Mouse (Mus musculus) limb, embryonic 13.5 days (tissue): ENCODE measurements around the gene Olfr596. TPM values are rescaled to one million over a fixed set of nuclear protein-coding genes. Genes with fewer than 3 reads are reported as not detected.
"Not testable (repeated sequence)": the region's sequence is repeated elsewhere in the genome, so short reads cannot be mapped to it uniquely, and the experiment has no call there.

Experiments
- ATAC-seq: fragments of 200-750 bp; cut with Nextera tagmentation; 2 replicates; pipeline ENCODE4 v1.8.0; 2017; ENCODE audit warnings: low read depth, moderate number of reproducible peaks, moderate TSS enrichment; ENCODE audit not compliant: low FRiP score
- H3K27ac ChIP-seq: fragments of 300-500 bp; sonication (generic); 2 replicates; pipeline ENCODE4 v1.5.1; 2015; ENCODE audit warnings: inconsistent platforms, mild to moderate bottlenecking, moderate library complexity
- H3K27me3 ChIP-seq: fragments of 300-500 bp; sonication (generic); 2 replicates; pipeline ENCODE4 v1.6.1; 2015; ENCODE audit warnings: mild to moderate bottlenecking, inconsistent platforms
- H3K36me3 ChIP-seq: fragments of 300-500 bp; sonication (generic); 2 replicates; pipeline ENCODE4 v1.6.1; 2015; ENCODE audit warnings: inconsistent platforms, mild to moderate bottlenecking, moderate library complexity
- H3K4me1 ChIP-seq: fragments of 300-500 bp; sonication (generic); 2 replicates; pipeline ENCODE4 v1.6.1; 2015; ENCODE audit warnings: inconsistent platforms
- H3K4me2 ChIP-seq: fragments of 300-500 bp; sonication (generic); replicated peaks from 2 replicates; pipeline ENCODE4 v1.6.1; 2015; ENCODE audit warnings: inconsistent platforms, mild to moderate bottlenecking, moderate library complexity
- H3K4me3 ChIP-seq: fragments of 300-500 bp; sonication (generic); 2 replicates; pipeline ENCODE4 v1.5.1; 2015; ENCODE audit warnings: moderate library complexity, mild to moderate bottlenecking, inconsistent platforms
- H3K9ac ChIP-seq: fragments of 300-500 bp; sonication (generic); 2 replicates; pipeline ENCODE4 v1.6.1; 2015; ENCODE audit warnings: mild to moderate bottlenecking, inconsistent platforms
- H3K9me3 ChIP-seq: fragments of 300-500 bp; sonication (generic); 2 replicates; pipeline ENCODE4 v1.6.1; 2016; ENCODE audit warnings: inconsistent platforms
- whole genome bisulfite sequencing: fragments of 180-500 bp; shearing (Covaris S2); methylation state at CpG from one replicate; pipeline ENCODE4 v1.1.7; 2015; 5-methylcytosine and 5-hydroxymethylcytosine counted together
- microRNA-seq: library from miRNA; unstranded; fragments of <30 nt; microRNA quantifications from one replicate; pipeline ENCODE4, GENCODE M21; 2016
- polyA plus RNA-seq: library from polyadenylated mRNA; unstranded; fragments of >200 nt; fragmentation: Nextera tagmentation; extraction: Ambion mirVana; gene quantifications from 2 replicates; pipeline ENCODE4 v1.2.1, GENCODE M21; 2015

The Olfr596 gene
- not detected in 2 replicates for polyA plus RNA-seq

DNA sequence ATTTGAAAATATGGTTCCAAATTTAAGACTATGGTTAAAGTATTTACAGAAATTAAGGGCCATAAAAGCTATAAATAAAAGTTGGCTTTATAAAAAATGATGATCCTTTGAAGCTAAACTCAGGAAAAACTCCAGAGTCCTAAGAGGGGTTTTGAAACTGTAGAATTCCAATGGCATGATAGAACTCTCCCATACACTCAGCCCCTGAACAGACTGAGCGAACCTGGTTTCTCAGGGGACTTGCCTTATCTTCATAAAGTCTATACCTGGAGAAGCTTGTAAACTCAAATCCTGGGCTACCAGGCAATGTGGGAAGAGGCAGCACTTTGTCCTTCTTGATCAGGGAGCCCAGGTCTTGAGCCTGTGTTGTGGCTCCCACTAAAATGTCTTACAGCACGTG lies at the start of gene Olfr596:
Olfr596 (plus strand) TSS at position 301 of the 400 bp plus-strand sequence.
- WGBS = 87% methylated on average over 2 of the region's 2 CpGs
- not testable (repeated sequence) for ATAC-seq, H3K9me3 ChIP-seq, H3K27ac ChIP-seq, H3K27me3 ChIP-seq, H3K36me3 ChIP-seq, H3K9ac ChIP-seq, H3K4me3 ChIP-seq, H3K4me2 ChIP-seq, H3K4me1 ChIP-seq

DNA sequence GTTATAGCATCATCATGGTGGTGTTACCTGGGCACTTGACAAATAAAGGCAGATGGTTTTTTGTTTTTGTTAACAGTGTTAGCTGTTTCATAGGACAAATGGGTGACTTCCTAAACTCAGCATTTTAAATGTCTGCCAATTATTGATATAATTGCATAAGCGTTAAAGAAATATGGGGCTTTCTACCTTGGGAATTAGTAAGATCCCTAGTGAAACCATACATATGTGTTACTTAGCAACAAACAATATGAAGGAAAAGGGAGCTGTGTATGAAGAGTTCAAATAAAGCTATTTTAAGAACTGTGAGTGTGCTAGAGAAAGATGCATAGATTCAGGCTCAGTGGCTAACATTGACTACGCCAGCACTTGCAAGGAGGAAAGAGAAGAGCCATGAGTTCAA lies 10.6 kb downstream of the Olfr596 start, which contains the start of gene Olfr597:
Olfr597 (plus strand) TSS at position 301 of the 400 bp plus-strand sequence.
- not testable (repeated sequence) for H3K4me1 ChIP-seq, ATAC-seq, H3K4me3 ChIP-seq, H3K9me3 ChIP-seq, H3K27me3 ChIP-seq, H3K4me2 ChIP-seq, H3K36me3 ChIP-seq, H3K9ac ChIP-seq, H3K27ac ChIP-seq
- 91% methylated on average over 2 of the region's 2 CpGs for WGBS

DNA sequence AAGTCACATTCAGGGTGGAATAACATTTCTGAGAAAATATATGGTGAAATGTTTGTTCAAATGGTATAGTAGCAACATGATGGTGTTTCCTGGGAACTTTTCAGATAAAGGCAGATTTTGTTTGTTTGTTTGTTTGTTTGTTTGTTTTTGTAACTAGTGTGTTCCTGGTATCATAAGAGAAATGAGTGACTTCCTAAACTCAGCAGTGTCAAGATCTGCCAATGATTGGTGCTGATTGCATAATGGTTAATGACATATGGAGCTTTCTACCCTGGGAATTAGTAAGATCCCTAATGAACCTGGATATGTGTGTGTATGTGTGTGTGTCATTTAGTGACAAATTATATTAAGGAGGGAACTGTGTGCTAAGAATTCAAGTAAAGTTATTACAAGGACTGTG lies 17.8 kb downstream of the Olfr596 start, which contains the start of gene Olfr598:
Olfr598 (plus strand) TSS at position 301 of the 400 bp plus-strand sequence.
- no peaks in the 10 kb centered on the region for H3K4me1 ChIP-seq
- no peaks in the 10 kb centered on the region for H3K27me3 ChIP-seq
- no peak for ATAC-seq

DNA sequence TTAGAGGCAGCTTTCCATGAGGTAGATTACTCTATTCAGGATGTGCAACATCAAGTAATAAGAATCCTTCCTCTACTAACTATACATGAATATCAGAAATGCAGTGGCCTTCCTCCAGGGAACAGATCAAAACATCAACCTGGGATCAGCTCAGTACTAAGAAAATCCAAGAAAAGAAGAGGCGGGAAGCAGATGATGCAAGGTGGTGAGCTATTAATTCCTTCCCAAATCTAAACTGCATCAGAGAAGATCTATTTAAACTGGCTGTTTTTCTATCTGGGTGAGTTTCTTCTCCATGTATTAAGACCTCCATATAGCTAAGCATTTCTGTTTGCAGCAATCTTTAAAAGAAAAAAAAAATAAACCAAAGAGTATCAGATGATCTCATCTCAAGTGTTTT lies 30.2 kb downstream of the Olfr596 start, which contains the start of gene Olfr599:
Olfr599 (plus strand) TSS at position 301 of the 400 bp plus-strand sequence.
- ATAC-seq = no peak
- Histone ChIP-seq H3K9ac (no peak within 1 kb of the TSS), H3K4me2 (no peak within 1 kb of the TSS), H3K27ac (no peak within 1 kb of the TSS), H3K4me1 (no peaks in the 10 kb centered on the region), H3K4me3 (no peak within 1 kb of the TSS), H3K36me3 (no peaks in the 10 kb centered on the region), H3K27me3 (no peaks in the 10 kb centered on the region), H3K9me3 (no peaks in the 10 kb centered on the region)
- 94% methylated on average over 1 of the region's 1 CpGs for WGBS

More for the DNA sequence above, 17.8 kb downstream of the Olfr596 start, which contains the start of gene Olfr598:
- H3K27ac ChIP-seq = no peak within 1 kb of the TSS
- no peak within 1 kb of the TSS for H3K4me3 ChIP-seq
- H3K9me3 ChIP-seq = no peaks in the 10 kb centered on the region
- H3K9ac ChIP-seq = no peak within 1 kb of the TSS
- H3K4me2 ChIP-seq = no peak within 1 kb of the TSS
- H3K36me3 ChIP-seq = no peaks in the 10 kb centered on the region

DNA sequence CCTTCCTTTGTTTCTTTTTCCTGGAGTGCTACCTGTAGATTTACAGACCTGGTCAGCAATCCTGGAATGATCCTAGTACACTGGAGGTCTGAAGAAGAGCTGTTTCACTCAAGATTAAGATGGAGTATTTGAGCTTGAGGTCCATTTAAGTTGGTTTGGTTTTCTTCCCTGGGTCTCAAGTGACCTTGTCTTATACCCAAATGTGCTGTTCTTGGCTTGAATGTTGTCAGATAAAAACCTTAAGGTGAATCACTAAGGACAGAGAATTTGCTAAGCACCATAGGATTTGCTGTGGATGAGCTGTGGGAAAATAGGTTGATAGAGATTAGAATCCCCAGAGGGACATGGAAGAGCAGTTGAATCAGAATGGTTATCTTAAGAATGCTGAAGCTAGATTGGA lies 44.1 kb downstream of the Olfr596 start, which contains the start of gene Olfr600:
Olfr600 (minus strand) TSS at position 101 of the 400 bp plus-strand sequence.
- no peak for ATAC-seq
- Histone ChIP-seq H3K9me3 (no peaks in the 10 kb centered on the region), H3K9ac (no peak within 1 kb of the TSS), H3K27ac (no peak within 1 kb of the TSS), H3K4me1 (no peaks in the 10 kb centered on the region), H3K4me2 (no peak within 1 kb of the TSS), H3K4me3 (no peak within 1 kb of the TSS), H3K36me3 (no peaks in the 10 kb centered on the region), H3K27me3 (no peaks in the 10 kb centered on the region)

Small RNAs within 50 kb of the gene (microRNA-seq; reads per million reads assigned to microRNA genes)
- gene Gm23550 (not detected), gene Gm25171 (not detected)

Other genes with a start within 250 kb of the Olfr596 start
- not detected in 2 replicates for gene Olfr584, start 223.8 kb upstream of the Olfr596 start, polyA plus RNA-seq
- gene Olfr585, start 207.9 kb upstream of the Olfr596 start, polyA plus RNA-seq = not detected in 2 replicates
- not detected in 2 replicates for gene Olfr586, start 180.0 kb upstream of the Olfr596 start, polyA plus RNA-seq
- gene Olfr588-ps1, start 164.8 kb upstream of the Olfr596 start, polyA plus RNA-seq = not detected in 2 replicates
- gene Olfr589, start 149.3 kb upstream of the Olfr596 start, polyA plus RNA-seq = not detected in 2 replicates
- not detected in 2 replicates for gene Olfr591, start 127.3 kb upstream of the Olfr596 start, polyA plus RNA-seq
- not detected in 2 replicates for gene Olfr592, start 120.8 kb upstream of the Olfr596 start, polyA plus RNA-seq
- gene Olfr593, start 93.8 kb upstream of the Olfr596 start, polyA plus RNA-seq = not detected in 2 replicates
- not detected in 2 replicates for gene Olfr594, start 88.7 kb upstream of the Olfr596 start, polyA plus RNA-seq
- gene Usp17ld, start 53.1 kb upstream of the Olfr596 start, polyA plus RNA-seq = not detected in 2 replicates
- not detected in 2 replicates for gene Olfr597, start 10.7 kb downstream of the Olfr596 start, polyA plus RNA-seq
- not detected in 2 replicates for gene Olfr598, start 17.9 kb downstream of the Olfr596 start, polyA plus RNA-seq
- not detected in 2 replicates for gene Olfr599, start 30.3 kb downstream of the Olfr596 start, polyA plus RNA-seq
- not detected in 2 replicates for gene Olfr600, start 44.0 kb downstream of the Olfr596 start, polyA plus RNA-seq
- gene Olfr601, start 57.0 kb downstream of the Olfr596 start, polyA plus RNA-seq = not detected in 2 replicates
- not detected in 2 replicates for gene Olfr603, start 80.5 kb downstream of the Olfr596 start, polyA plus RNA-seq
- not detected in 2 replicates for gene Usp17lc, start 109.4 kb downstream of the Olfr596 start, polyA plus RNA-seq
- gene Olfr605, start 139.8 kb downstream of the Olfr596 start, polyA plus RNA-seq = not detected in 2 replicates
- not detected in 2 replicates for gene Olfr606, start 143.4 kb downstream of the Olfr596 start, polyA plus RNA-seq
- gene Olfr607, start 158.5 kb downstream of the Olfr596 start, polyA plus RNA-seq = not detected in 2 replicates
- gene Olfr608, start 164.2 kb downstream of the Olfr596 start, polyA plus RNA-seq = not detected in 2 replicates
- gene Olfr609, start 192.4 kb downstream of the Olfr596 start, polyA plus RNA-seq = not detected in 2 replicates
- gene Olfr610, start 206.5 kb downstream of the Olfr596 start, polyA plus RNA-seq = not detected in 2 replicates
- not detected in 2 replicates for gene Olfr611, start 215.2 kb downstream of the Olfr596 start, polyA plus RNA-seq
- gene Olfr612, start 237.1 kb downstream of the Olfr596 start, polyA plus RNA-seq = not detected in 2 replicates
- not detected in 2 replicates for gene Olfr613, start 242.4 kb downstream of the Olfr596 start, polyA plus RNA-seq